ENCODE assay signal across 23 mouse cellular contexts in the genomic region with DNA sequence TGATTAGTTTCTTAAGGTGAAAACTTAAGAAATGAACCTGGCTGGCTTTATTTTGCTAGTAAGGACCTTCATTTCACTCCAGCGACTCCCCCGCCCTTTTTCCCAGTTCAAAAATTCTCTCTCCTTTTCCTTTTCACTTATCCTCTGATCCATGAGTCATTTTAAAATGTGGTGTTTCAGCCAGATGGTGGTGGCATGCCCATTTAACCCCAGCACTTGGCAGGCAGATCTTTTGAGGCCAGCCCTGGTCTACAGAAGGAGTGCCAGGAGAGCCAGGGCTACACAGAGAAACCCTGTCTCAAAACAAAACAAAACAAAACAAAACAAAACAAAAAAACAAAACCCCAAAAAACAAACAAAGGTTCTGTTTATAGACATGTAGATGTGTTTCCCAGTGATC. TPM values are rescaled to one million over a fixed set of nuclear protein-coding genes. Genes with fewer than 3 reads are reported as not detected.
A peak's percentile ranks its signal among the peaks of the same experiment; 100 is the strongest.
DNase-seq lines count a peak whose midpoint lies in the region; ATAC-seq and TF ChIP-seq lines count a peak whose summit lies in the region.
"Had no signal": no experiment of that assay in that cellular context is flagged by ENCODE, and none has a peak within 500 bp of the region (broad histone marks: within the 10 kb centered on the region; RNA-seq: fewer than 3 reads in every experiment).

No protein-coding gene starts in this region.

- DNase-seq in cerebellum, adult 11 months: no peak
- DNase-seq in 3T3-L1 (ENCODE audit: low read depth, low spot score): peak; percentile 89
- DNase-seq in brain, embryonic 14.5 days (ENCODE audit: low read depth): peak; percentile 32
- DNase-seq in cerebellum, postnatal 25 days: peak; percentile 63 to 74
- DNase-seq in frontal cortex, postnatal 10 days (ENCODE audit: low spot score in 2 of 2): no peak
- DNase-seq in heart, postnatal 36 days: no peak
- DNase-seq: adrenal gland, postnatal 25 days; B cell, adult 2 months; gastrocnemius, adult 2 months; heart, postnatal 10 days; kidney, adult 9 months; kidney, postnatal 4 days; layer of hippocampus, adult 9-11 months; lung, embryonic 14.5 days; lung, postnatal 4 days; thymus, postnatal 4 days had no signal

- peak; percentile 88 for ATAC-seq in cerebellum, adult (ENCODE audit: insufficient number of reproducible peaks, low FRiP score, low TSS enrichment)
- no peak for ATAC-seq in erythroblast, adult 5-6 weeks (replicated peaks; ENCODE audit: low FRiP score, poor library complexity, severe bottlenecking)
- ATAC-seq: intestine, embryonic 15.5 days; liver, embryonic 12.5 days had no signal

- TF ChIP-seq CTCF in brain, embryonic 14.5 days (IDR thresholded peaks at IDR 0.05; ENCODE audit: borderline replicate concordance, extremely low read depth, insufficient read depth, insufficient read length): no peak

- TF ChIP-seq POLR2A in brain, embryonic 14.5 days (IDR thresholded peaks at IDR 0.05; ENCODE audit: borderline replicate concordance, extremely low read depth, insufficient read depth, insufficient read length, poor library complexity, severe bottlenecking): no peak

- intact Hi-C loops in heart, postnatal 36 days (cut with DNase I): no loop called here

RNA-seq across cellular contexts. Expression of gene Drc7, which starts 9.6 kb away (rescaled TPM):
- 2.0 and 4.2 TPM in 2 replicates for polyA plus RNA-seq in brain, embryonic 14.5 days (2012; rRNA removed)
- not detected in 2 replicates for total RNA-seq in erythroblast, adult 5-6 weeks (2015; ENCODE audit: low replicate concordance)
- total RNA-seq in erythroblast, adult 5-6 weeks (2017; ENCODE audit: low replicate concordance): 1.3 TPM in 1 of 2 replicates, not detected in the other
- not detected for total RNA-seq in heart, postnatal 36 days (2021)
- total RNA-seq: adrenal gland, postnatal 25 days; gastrocnemius, adult 2 months; heart, postnatal 10 days; monocyte, adult 5-6 weeks had no signal
- polyA plus RNA-seq: heart, embryonic 11.5 days; intestine, embryonic 15.5 days; limb, embryonic 12.5 days; lung, embryonic 14.5 days had no signal

RNA-seq across cellular contexts. Expression of gene Katnb1, which starts 16.5 kb away (rescaled TPM):
- polyA plus RNA-seq in brain, embryonic 14.5 days (2012; rRNA removed): 56.2 and 67.2 TPM in 2 replicates
- 1.7 and 1.9 TPM in 2 replicates for total RNA-seq in erythroblast, adult 5-6 weeks (2015; ENCODE audit: low replicate concordance)
- 9.1 and 12.3 TPM in 2 replicates for total RNA-seq in erythroblast, adult 5-6 weeks (2017; ENCODE audit: low replicate concordance)
- 1 to 10 TPM; 7.2 to 7.5 TPM for total RNA-seq in heart, postnatal 36 days (2021)

RNA-seq across cellular contexts. Expression of gene Adgrg3, which starts 47.0 kb away (rescaled TPM):
- polyA plus RNA-seq in brain, embryonic 14.5 days (2012; rRNA removed): 2.1 and 3.0 TPM in 2 replicates
- 24.2 and 30.9 TPM in 2 replicates for total RNA-seq in erythroblast, adult 5-6 weeks (2015; ENCODE audit: low replicate concordance)
- total RNA-seq in erythroblast, adult 5-6 weeks (2017; ENCODE audit: low replicate concordance): 20.9 and 34.9 TPM in 2 replicates
- total RNA-seq in heart, postnatal 36 days (2021): 1 to 10 TPM; 1.9 to 2.1 TPM

Comparison
In these comparisons a context has a peak if more than half of its experiments do, and no peak if none do; other contexts are left out.
1. DNase-seq: peak in 3T3-L1 (single experiment), brain, embryonic 14.5 days (single experiment) and cerebellum, postnatal 25 days (2 of 2); none in cerebellum, adult 11 months (single experiment), frontal cortex, postnatal 10 days (0 of 2) and heart, postnatal 36 days (0 of 2).
2. RNA of gene Adgrg3, which starts 47.0 kb away (total RNA-seq): 20.9 to 34.9 TPM in erythroblast, adult 5-6 weeks; 1.9 to 2.1 TPM in heart, postnatal 36 days; every median in the first group is over 4 times any median in the second.